Mouse (Mus musculus): ENCODE measurements around the gene Crip1. TPM values are rescaled to one million over a fixed set of nuclear protein-coding genes. Genes with fewer than 3 reads are reported as not detected.

The Crip1 gene
- total RNA-seq, 2 experiments from 2014 or later, result 139 to 150 TPM

- ATAC-seq (replicated peaks; ENCODE audit: poor library complexity), result no peak
Observed at GRCm38 (mm10) chr12:113144886-113145285, 1.2 kb upstream of the Crip1 start.

GRCm38 (mm10) chr12:113145591-113145990, 525 bp upstream of the Crip1 start:
- no peak for ATAC-seq (replicated peaks; ENCODE audit: poor library complexity)

GRCm38 (mm10) chr12:113147481-113147880, 1.4 kb downstream of the Crip1 start:
- ATAC-seq (replicated peaks; ENCODE audit: poor library complexity), result no peak

GRCm38 (mm10) chr12:113148381-113149035, 2.4 kb downstream of the Crip1 start:
- ATAC-seq (replicated peaks; ENCODE audit: poor library complexity), result peak; percentile 24

- no peak for ATAC-seq (replicated peaks; ENCODE audit: poor library complexity)
Observed at GRCm38 (mm10) chr12:113149341-113149740, 3.2 kb downstream of the Crip1 start.

GRCm38 (mm10) chr12:113149896-113150295, 3.8 kb downstream of the Crip1 start:
- no peak for ATAC-seq (replicated peaks; ENCODE audit: poor library complexity)

- no peak for ATAC-seq (replicated peaks; ENCODE audit: poor library complexity)
Observed at GRCm38 (mm10) chr12:113150591-113150990, 4.5 kb downstream of the Crip1 start.

- ATAC-seq (replicated peaks; ENCODE audit: poor library complexity), result no peak
Observed at GRCm38 (mm10) chr12:113151046-113151445, 4.9 kb downstream of the Crip1 start.

- peak; percentile 6 for ATAC-seq (replicated peaks; ENCODE audit: poor library complexity)
Observed at GRCm38 (mm10) chr12:113151661-113152271, 5.7 kb downstream of the Crip1 start.

GRCm38 (mm10) chr12:113152272-113152661, 6.2 kb downstream of the Crip1 start:
- ATAC-seq (replicated peaks; ENCODE audit: poor library complexity), result no peak

GRCm38 (mm10) chr12:113152991-113153525, 6.9 kb downstream of the Crip1 start:
- ATAC-seq (replicated peaks; ENCODE audit: poor library complexity), result no peak

GRCm38 (mm10) chr12:113153971-113154370, 7.9 kb downstream of the Crip1 start:
- no peak for ATAC-seq (replicated peaks; ENCODE audit: poor library complexity)

- no peak for ATAC-seq (replicated peaks; ENCODE audit: poor library complexity)
Observed at GRCm38 (mm10) chr12:113154747-113155075, 8.6 kb downstream of the Crip1 start.

- peak; percentile 3 for ATAC-seq (replicated peaks; ENCODE audit: poor library complexity)
Observed at GRCm38 (mm10) chr12:113155076-113155771, 9.1 kb downstream of the Crip1 start.

- peak; percentile 77 for ATAC-seq (replicated peaks; ENCODE audit: poor library complexity)
Observed at GRCm38 (mm10) chr12:113155887-113156539, 9.9 kb downstream of the Crip1 start, which contains the start of gene Tedc1. Tedc1 (plus strand) TSS chr12:113156421.

GRCm38 (mm10) chr12:113156540-113156929, 10.4 kb downstream of the Crip1 start:
- no peak for ATAC-seq (replicated peaks; ENCODE audit: poor library complexity)

GRCm38 (mm10) chr12:113157002-113157401, 10.9 kb downstream of the Crip1 start:
- ATAC-seq (replicated peaks; ENCODE audit: poor library complexity), result no peak

GRCm38 (mm10) chr12:113157521-113157920, 11.4 kb downstream of the Crip1 start:
- no peak for ATAC-seq (replicated peaks; ENCODE audit: poor library complexity)

- ATAC-seq (replicated peaks; ENCODE audit: poor library complexity), result no peak
Observed at GRCm38 (mm10) chr12:113157971-113158370, 11.9 kb downstream of the Crip1 start.

GRCm38 (mm10) chr12:113163561-113164006, 17.5 kb downstream of the Crip1 start:
- ATAC-seq (replicated peaks; ENCODE audit: poor library complexity), result peak; percentile 22

- ATAC-seq (replicated peaks; ENCODE audit: poor library complexity), result peak; percentile 91
Observed at GRCm38 (mm10) chr12:113168031-113168536, 22.0 kb downstream of the Crip1 start.

All from megakaryocyte progenitor cell, adult 5-6 weeks (primary cell).